Mouse (Mus musculus) midbrain, embryonic 13.5 days (tissue): ENCODE results near the gene Sirt6. TPM values are rescaled to one million over a fixed set of nuclear protein-coding genes. Genes with fewer than 3 reads are reported as not detected.

Source experiments
- ATAC-seq: fragments of 200-750 bp; cut with Nextera tagmentation; 2 replicates; pipeline ENCODE4 v1.8.0; 2017; ENCODE audit warnings: mild to moderate bottlenecking, moderate TSS enrichment, moderate library complexity
- H3K27ac ChIP-seq: fragments of 300-500 bp; sonication (generic); 2 replicates; pipeline ENCODE4 v1.5.1; 2015; ENCODE audit warnings: inconsistent platforms, mild to moderate bottlenecking, moderate library complexity
- H3K27me3 ChIP-seq: fragments of 300-500 bp; sonication (generic); 2 replicates; pipeline ENCODE4 v1.6.1; 2015; ENCODE audit warnings: mild to moderate bottlenecking, inconsistent platforms
- H3K36me3 ChIP-seq: fragments of 300-500 bp; sonication (generic); 2 replicates; pipeline ENCODE4 v1.6.1; 2015; ENCODE audit warnings: mild to moderate bottlenecking, inconsistent platforms
- H3K4me1 ChIP-seq: fragments of 300-500 bp; sonication (generic); replicated peaks from 2 replicates; pipeline ENCODE4 v1.6.1; 2015; ENCODE audit warnings: inconsistent platforms
- H3K4me2 ChIP-seq: fragments of 300-500 bp; sonication (generic); replicated peaks from 2 replicates; pipeline ENCODE4 v1.6.1; 2015; ENCODE audit warnings: moderate library complexity, mild to moderate bottlenecking, inconsistent platforms
- H3K4me3 ChIP-seq: fragments of 300-500 bp; sonication (generic); replicated peaks from 2 replicates; pipeline ENCODE4 v1.5.1; 2015; ENCODE audit warnings: mild to moderate bottlenecking, inconsistent platforms
- H3K9ac ChIP-seq: fragments of 300-500 bp; sonication (generic); replicated peaks from 2 replicates; pipeline ENCODE4 v1.6.1; 2015; ENCODE audit warnings: mild to moderate bottlenecking, inconsistent platforms
- H3K9me3 ChIP-seq: fragments of 300-500 bp; sonication (generic); 2 replicates; pipeline ENCODE4 v1.6.1; 2016; ENCODE audit warnings: mild to moderate bottlenecking, inconsistent platforms
- WGBS: fragments of 180-500 bp; shearing (Covaris S2); methylation state at CpG from one replicate; pipeline ENCODE4 v1.1.7; 2015; 5-methylcytosine and 5-hydroxymethylcytosine counted together
- polyA plus RNA-seq: library from polyadenylated mRNA; unstranded; fragments of >200 nt; fragmentation: Nextera tagmentation; extraction: Ambion mirVana; gene quantifications from 2 replicates; pipeline ENCODE4 v1.2.1, GENCODE M21; 2015

Sirt6 gene
- polyA plus RNA-seq, 1 experiment from 2014 or later = 64.7 TPM

DNA sequence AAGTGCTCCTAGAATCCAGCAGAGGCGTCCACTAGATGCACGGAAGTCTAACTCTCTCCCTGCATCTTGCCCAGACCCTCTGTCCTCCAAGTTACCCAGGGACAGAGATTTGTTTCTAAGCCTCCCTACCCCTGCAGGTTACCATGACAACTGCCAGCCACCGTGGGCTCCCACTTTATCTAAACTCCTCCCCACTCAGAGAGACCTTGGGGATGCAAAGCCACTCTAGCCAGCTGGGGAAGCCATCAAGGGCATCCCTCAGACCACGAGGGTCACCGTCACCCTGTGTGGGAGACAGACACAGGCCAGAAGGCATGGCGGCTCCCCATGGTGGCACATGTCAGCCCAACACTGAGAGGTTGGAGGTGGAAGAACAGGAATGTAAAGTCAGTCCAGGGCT is 44.2 kb downstream of the Sirt6 start:
- Histone ChIP-seq H3K9me3 (no peaks in the 10 kb centered on the region), H3K4me1 (peaks cover 20% of the 10 kb centered on the region), H3K36me3 (peaks cover 7% of the 10 kb centered on the region; the same call in 1 of the 2 replicates), H3K27me3 (peaks cover 90% of the 10 kb centered on the region), H3K9ac (no peak overlapping the region), H3K4me3 (no peak overlapping the region), H3K27ac (no peak overlapping the region), H3K4me2 (no peak overlapping the region)
- 28% methylated on average over 6 of the region's 6 CpGs for WGBS
- no peak for ATAC-seq

DNA sequence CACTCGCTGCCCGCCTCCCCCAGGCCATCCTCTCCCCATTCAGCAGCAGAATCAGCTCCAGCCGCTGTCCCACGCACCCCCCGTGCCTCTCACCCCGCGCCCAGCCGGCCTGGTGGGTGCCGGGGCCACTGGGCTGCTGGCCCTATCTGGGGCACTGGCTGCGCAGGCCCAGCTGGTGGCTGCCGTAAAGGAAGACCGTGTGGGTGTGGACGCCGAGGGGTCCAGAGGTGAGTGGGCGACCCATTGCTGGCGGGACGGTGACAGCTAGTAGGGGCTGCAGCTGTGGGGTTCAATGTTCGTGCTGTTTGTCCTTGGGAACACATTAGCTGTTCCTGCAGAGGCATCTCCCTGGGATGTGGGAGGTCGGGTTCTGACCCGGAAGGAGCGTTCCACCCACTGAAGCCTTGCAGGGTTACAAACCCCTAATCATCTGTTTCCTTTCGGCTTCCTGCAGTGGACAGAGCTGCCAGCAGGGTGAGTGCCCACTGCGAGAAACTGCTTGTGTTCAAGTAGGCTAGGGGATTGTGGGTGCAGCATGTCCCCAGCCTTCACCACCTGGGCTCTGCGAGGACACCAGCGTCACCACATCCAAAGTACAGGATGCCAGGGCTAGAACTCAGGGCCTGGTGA is 47.0 kb downstream of the Sirt6 start:
- ATAC-seq = no peak
- Histone ChIP-seq H3K9me3 (no peaks in the 10 kb centered on the region), H3K27me3 (peaks cover 93% of the 10 kb centered on the region), H3K4me2 (no peak overlapping the region), H3K9ac (no peak overlapping the region), H3K27ac (no peak overlapping the region), H3K4me3 (no peak overlapping the region), H3K4me1 (peaks cover 27% of the 10 kb centered on the region), H3K36me3 (0 out of 2 replicates have a peak, but pooled peaks cover 2% of the 10 kb centered on the region)
- 67% methylated on average over 25 of the region's 25 CpGs for WGBS

DNA sequence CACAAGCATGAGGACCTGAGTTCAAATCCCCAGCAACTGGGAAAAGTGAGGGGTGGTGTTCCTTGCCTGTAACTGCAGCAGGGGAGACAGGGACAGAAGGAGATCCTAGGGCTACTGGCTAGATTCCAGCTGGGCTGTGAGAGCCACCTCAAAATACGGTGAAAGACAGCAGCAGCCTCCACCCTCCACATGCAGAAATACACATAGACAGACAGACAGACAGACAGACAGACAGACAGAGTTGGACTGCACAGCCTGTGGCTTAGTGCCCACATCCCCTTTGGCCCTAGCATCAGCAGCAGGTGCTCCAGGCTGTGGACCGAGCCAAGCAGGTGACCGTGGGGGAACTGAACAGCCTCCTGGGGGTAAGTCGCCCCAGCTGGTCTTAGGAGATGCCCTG is 47.6 kb downstream of the Sirt6 start:
- no peak overlapping the region for H3K27ac ChIP-seq
- no peaks in the 10 kb centered on the region for H3K36me3 ChIP-seq
- H3K4me3 ChIP-seq = no peak overlapping the region
- H3K27me3 ChIP-seq = peaks cover 90% of the 10 kb centered on the region
- H3K4me2 ChIP-seq = no peak overlapping the region
- ATAC-seq = no peak
- H3K4me1 ChIP-seq = peaks cover 33% of the 10 kb centered on the region
- 65% methylated on average over 4 of the region's 4 CpGs for whole genome bisulfite sequencing
- no peak overlapping the region for H3K9ac ChIP-seq
- H3K9me3 ChIP-seq = no peaks in the 10 kb centered on the region

DNA sequence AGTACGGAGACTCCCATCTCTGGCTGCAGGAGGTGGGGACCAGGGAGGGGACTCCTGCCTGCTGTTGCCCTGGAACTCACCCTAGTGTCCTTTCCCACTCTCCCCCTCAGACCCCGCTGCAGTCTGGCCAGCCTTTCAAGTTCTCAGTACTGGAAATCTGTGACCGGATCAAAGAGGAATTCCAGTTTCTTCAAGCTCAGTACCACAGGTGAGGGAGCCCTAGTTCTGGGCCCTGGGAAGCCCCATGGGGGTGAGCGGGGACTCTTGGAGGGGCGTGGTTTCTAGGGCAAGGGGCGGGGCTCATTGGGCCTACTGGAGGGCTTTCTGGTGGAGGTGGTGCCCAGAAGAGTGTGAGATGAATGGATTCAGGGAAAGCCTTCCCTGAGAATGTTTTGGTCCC is 51.9 kb downstream of the Sirt6 start:
- Histone ChIP-seq H3K27me3 (peaks cover 82% of the 10 kb centered on the region), H3K4me1 (peaks cover 44% of the 10 kb centered on the region), H3K9ac (peak overlapping the region; percentile 79), H3K36me3 (no peaks in the 10 kb centered on the region), H3K4me3 (peak overlapping the region; percentile 55), H3K27ac (no peak overlapping the region), H3K9me3 (no peaks in the 10 kb centered on the region), H3K4me2 (peak overlapping the region; percentile 77)
- no peak for ATAC-seq
- WGBS = 3% methylated on average over 6 of the region's 6 CpGs

DNA sequence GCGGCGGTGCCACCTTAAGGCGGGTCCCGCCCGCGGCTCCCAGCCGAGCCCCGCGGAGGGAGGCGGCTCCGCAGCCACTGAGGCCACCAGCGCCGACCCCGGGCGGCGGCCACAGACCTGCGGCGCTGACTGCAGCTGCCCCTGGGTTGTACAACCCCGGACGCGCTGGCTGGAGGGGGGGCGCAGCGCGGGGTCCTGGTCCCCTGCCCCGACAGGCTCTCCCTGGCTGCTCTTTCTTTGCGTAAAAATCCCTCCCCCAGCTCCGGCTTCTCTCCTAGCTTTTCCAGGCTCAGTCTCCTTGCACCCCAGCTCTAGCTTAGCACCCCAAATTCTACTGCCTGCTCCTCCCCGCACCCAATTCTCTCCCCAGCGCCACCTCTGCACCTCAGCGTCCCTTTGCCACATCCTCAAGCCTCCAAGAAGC is 52.4 kb downstream of the Sirt6 start:
- peak overlapping the region; percentile 79 for H3K9ac ChIP-seq
- no peak for ATAC-seq
- peaks cover 45% of the 10 kb centered on the region for H3K4me1 ChIP-seq
- no peaks in the 10 kb centered on the region for H3K36me3 ChIP-seq
- under 1% methylated on average over 30 of the region's 30 CpGs for WGBS
- peak overlapping the region; percentile 77 for H3K4me2 ChIP-seq
- H3K9me3 ChIP-seq = no peaks in the 10 kb centered on the region
- H3K27ac ChIP-seq = peak overlapping the region; percentile 59; the same call in 1 of the 2 replicates
- peak overlapping the region; percentile 55 for H3K4me3 ChIP-seq
- H3K27me3 ChIP-seq = peaks cover 77% of the 10 kb centered on the region

DNA sequence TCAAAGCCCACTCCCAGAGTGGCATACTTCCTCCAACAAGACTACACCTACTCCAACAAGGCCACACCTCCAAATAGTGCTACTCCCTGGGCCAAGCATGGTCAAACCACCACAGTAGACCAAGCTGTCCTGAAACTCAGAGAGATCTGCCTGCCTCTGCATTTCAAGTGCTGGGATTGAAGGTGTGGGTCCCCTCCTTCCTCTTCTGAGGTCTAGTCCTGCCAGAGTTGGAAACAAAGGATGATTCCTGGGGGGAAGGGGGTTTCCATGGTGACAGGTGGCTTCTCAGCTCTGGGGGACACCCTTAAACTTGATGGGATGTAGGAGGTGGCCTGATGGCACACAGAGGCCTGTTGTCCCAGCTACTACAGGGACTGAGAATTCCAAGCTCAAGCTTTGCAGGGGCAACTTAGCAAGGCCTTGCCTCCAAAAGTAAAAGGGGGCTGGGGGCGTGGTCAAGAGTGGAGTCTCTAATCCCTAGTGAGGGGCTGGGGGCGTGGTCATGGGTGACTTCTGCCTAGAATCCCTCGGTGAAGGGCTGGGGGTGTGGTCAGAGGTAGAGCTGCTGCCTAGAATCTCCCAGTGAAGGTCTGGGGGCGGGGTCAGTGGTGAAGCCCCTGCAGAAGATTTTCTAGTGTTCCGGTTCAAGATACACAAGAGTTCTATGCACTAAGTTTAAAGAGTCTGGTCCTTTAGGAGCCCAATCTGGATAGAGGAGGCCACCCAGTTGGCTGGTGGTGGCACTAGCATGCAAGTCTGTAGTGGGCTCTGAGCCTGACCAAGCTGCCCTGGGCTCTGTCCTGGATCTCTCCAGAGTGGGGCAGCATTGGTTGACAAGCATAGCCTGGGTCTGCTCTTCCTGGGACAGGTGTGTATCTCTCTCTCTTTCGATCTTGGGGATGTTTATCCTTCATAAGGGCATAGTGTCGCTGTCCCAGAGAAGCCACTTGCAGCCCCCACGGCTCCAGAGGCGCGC is 53.2 kb downstream of the Sirt6 start, which contains the start of gene Tle2:
Gene Tle2, plus strand, starts transcription at position 481 of the 976 bp plus-strand sequence.
- peak within 1 kb of the TSS; percentile 79 for H3K9ac ChIP-seq
- H3K27me3 ChIP-seq = peaks cover 74% of the 10 kb centered on the region
- peak within 1 kb of the TSS; percentile 55 for H3K4me3 ChIP-seq
- no peaks in the 10 kb centered on the region for H3K36me3 ChIP-seq
- no peaks in the 10 kb centered on the region for H3K9me3 ChIP-seq
- H3K4me2 ChIP-seq = peak within 1 kb of the TSS; percentile 77
- 12% methylated on average over 10 of the region's 10 CpGs for whole genome bisulfite sequencing
- peaks cover 53% of the 10 kb centered on the region for H3K4me1 ChIP-seq
- ATAC-seq = no peak
- H3K27ac ChIP-seq = peak within 1 kb of the TSS; percentile 59; the same call in 1 of the 2 replicates

DNA sequence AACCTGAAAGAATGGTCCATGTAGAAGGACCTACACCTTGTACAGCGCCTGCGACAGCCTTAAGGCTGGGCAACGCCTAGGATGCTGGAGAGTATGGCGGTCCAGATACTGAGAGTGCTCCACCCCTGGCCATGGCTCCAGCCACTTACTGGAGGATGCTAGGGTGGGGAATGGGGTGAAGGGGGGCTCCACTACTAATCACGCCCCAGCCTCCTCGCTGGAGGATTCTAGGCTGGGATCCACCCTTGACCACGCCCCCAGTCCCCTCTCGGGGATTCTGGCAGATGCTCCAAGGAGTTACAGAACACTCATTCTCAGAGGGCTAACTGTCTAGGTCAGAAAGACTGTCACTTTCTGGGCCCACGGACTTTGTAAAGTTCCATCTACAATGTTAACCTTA is 54.6 kb downstream of the Sirt6 start:
- Histone ChIP-seq H3K9me3 (no peaks in the 10 kb centered on the region), H3K27ac (no peak overlapping the region), H3K4me3 (no peak overlapping the region), H3K4me2 (peak overlapping the region; percentile 44; the same call in 1 of the 2 replicates), H3K27me3 (peaks cover 66% of the 10 kb centered on the region), H3K4me1 (peaks cover 67% of the 10 kb centered on the region), H3K36me3 (no peaks in the 10 kb centered on the region), H3K9ac (0 out of 2 replicates have a peak overlapping the region, but pooled peaks have one; percentile 4)
- 7% methylated on average over 9 of the region's 9 CpGs for WGBS
- ATAC-seq = no peak

DNA sequence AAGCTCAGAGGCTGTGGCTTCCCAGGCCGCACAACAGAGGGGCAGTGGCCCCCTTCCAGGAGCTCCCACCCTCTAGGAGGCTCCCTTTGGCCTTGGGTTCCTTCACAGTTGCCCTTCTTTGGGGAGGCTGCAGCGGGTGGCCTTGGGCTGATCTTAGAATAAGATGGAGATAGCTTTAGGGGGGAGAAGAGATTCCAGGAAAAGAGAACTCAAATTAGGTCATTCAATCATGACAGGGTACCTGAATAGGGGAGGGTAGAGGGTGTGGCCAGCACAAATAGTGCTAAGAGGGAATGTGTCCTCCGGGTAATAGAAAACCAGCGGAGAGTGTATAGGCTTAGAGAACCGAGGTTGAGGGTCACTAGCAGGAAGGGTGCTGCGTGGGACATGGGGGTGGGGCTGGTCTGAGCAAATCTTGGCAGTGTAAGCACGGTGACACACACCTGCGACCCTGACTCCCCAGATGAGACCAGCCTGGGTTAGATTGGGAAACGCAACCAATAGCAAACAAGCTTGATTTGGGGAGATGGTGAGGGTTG is 55.4 kb downstream of the Sirt6 start:
- peak overlapping the region; percentile 10; the same call in 1 of the 2 replicates for H3K9ac ChIP-seq

More for the DNA sequence above, 55.4 kb downstream of the Sirt6 start:
- H3K4me3 ChIP-seq = peak overlapping the region; percentile 13; the same call in 1 of the 2 replicates
- peak overlapping the region; percentile 75 for H3K27ac ChIP-seq
- H3K9me3 ChIP-seq = no peaks in the 10 kb centered on the region
- H3K4me1 ChIP-seq = peaks cover 73% of the 10 kb centered on the region
- H3K27me3 ChIP-seq = peaks cover 65% of the 10 kb centered on the region
- no peaks in the 10 kb centered on the region for H3K36me3 ChIP-seq
- H3K4me2 ChIP-seq = peak overlapping the region; percentile 44
- no peak for ATAC-seq
- 3% methylated on average over 9 of the region's 9 CpGs for WGBS

Other genes with a start within 250 kb of the Sirt6 start
- gene Fzr1, start 249.3 kb downstream of the Sirt6 start, polyA plus RNA-seq = 127 and 133 TPM in 2 replicates
- gene Dohh, start 243.4 kb downstream of the Sirt6 start, polyA plus RNA-seq = 73.5 TPM in 2 replicates
- 6.9 and 7.2 TPM in 2 replicates for gene Gm48551, start 243.3 kb downstream of the Sirt6 start, polyA plus RNA-seq
- 1.2 and 2.1 TPM in 2 replicates for gene Gm48552, start 238.8 kb downstream of the Sirt6 start, polyA plus RNA-seq
- gene Smim24, start 234.7 kb downstream of the Sirt6 start, polyA plus RNA-seq = 1.4 and 1.9 TPM in 2 replicates
- gene Nfic, start 172.2 kb downstream of the Sirt6 start, polyA plus RNA-seq = 13.1 and 15.2 TPM in 2 replicates
- gene Celf5, start 145.1 kb downstream of the Sirt6 start, polyA plus RNA-seq = 75.5 and 79.4 TPM in 2 replicates
- gene Ncln, start 131.4 kb downstream of the Sirt6 start, polyA plus RNA-seq = 57.1 and 58.2 TPM in 2 replicates
- 0.64 and 0.77 TPM in 2 replicates for gene S1pr4, start 127.7 kb downstream of the Sirt6 start, polyA plus RNA-seq
- 0.94 and 1.0 TPM in 2 replicates for gene Gna15, start 103.6 kb downstream of the Sirt6 start, polyA plus RNA-seq
- gene Gna11, start 82.6 kb downstream of the Sirt6 start, polyA plus RNA-seq = 74.5 and 77.1 TPM in 2 replicates
- gene Aes, start 68.3 kb downstream of the Sirt6 start, polyA plus RNA-seq = 451 and 572 TPM in 2 replicates
- 23.6 and 26.2 TPM in 2 replicates for gene Tle2, start 53.2 kb downstream of the Sirt6 start, polyA plus RNA-seq
- gene Tle6, start 26.7 kb downstream of the Sirt6 start, polyA plus RNA-seq = 2.8 and 4.4 TPM in 2 replicates
- 2.9 and 3.0 TPM in 2 replicates for gene BC025920, start 21.5 kb downstream of the Sirt6 start, polyA plus RNA-seq
- 8.5 and 9.3 TPM in 2 replicates for gene Ankrd24, start 743 bp upstream of the Sirt6 start, polyA plus RNA-seq
- gene Gm10778, start 21.3 kb upstream of the Sirt6 start, polyA plus RNA-seq = 6.7 and 6.9 TPM in 2 replicates
- 22.7 TPM in 2 replicates for gene Zfp433, start 77.0 kb upstream of the Sirt6 start, polyA plus RNA-seq
- gene Gm3055, start 143.4 kb upstream of the Sirt6 start, polyA plus RNA-seq = 16.4 and 19.3 TPM in 2 replicates
- gene Gm4767, start 184.4 kb upstream of the Sirt6 start, polyA plus RNA-seq = 3.1 and 3.2 TPM in 2 replicates
- gene Gm32687, start 236.1 kb upstream of the Sirt6 start, polyA plus RNA-seq = 11.6 and 14.8 TPM in 2 replicates